Mouse (Mus musculus) hindbrain, embryonic 15.5 days (tissue): ENCODE results near the gene Dab1. TPM values are rescaled to one million over a fixed set of nuclear protein-coding genes. Genes with fewer than 3 reads are reported as not detected.

Experiments
- ATAC-seq: fragments of 200-750 bp; cut with Nextera tagmentation; 2 replicates; pipeline ENCODE4 v1.8.0; 2017; ENCODE audit warnings: low read depth, moderate number of reproducible peaks, moderate TSS enrichment; ENCODE audit not compliant: low FRiP score
- H3K27ac ChIP-seq: fragments of 300-500 bp; sonication (generic); replicated peaks from 2 replicates; pipeline ENCODE4 v1.5.1; 2015; ENCODE audit warnings: mild to moderate bottlenecking, inconsistent platforms
- H3K27me3 ChIP-seq: fragments of 300-500 bp; sonication (generic); 2 replicates; pipeline ENCODE4 v1.6.1; 2015; ENCODE audit warnings: control low read depth, inconsistent platforms
- H3K36me3 ChIP-seq: fragments of 300-500 bp; sonication (generic); 2 replicates; pipeline ENCODE4 v1.6.1; 2015; ENCODE audit warnings: control low read depth, inconsistent platforms
- H3K4me1 ChIP-seq: fragments of 300-500 bp; sonication (generic); replicated peaks from 2 replicates; pipeline ENCODE4 v1.6.1; 2015; ENCODE audit warnings: control low read depth, inconsistent platforms
- H3K4me2 ChIP-seq: fragments of 300-500 bp; sonication (generic); 2 replicates; pipeline ENCODE4 v1.6.1; 2015; ENCODE audit warnings: moderate library complexity, mild to moderate bottlenecking, inconsistent platforms
- H3K4me3 ChIP-seq: fragments of 300-500 bp; sonication (generic); 2 replicates; pipeline ENCODE4 v1.5.1; 2015; ENCODE audit warnings: mild to moderate bottlenecking, inconsistent platforms
- H3K9ac ChIP-seq: fragments of 300-500 bp; sonication (generic); 2 replicates; pipeline ENCODE4 v1.6.1; 2015; ENCODE audit warnings: inconsistent platforms
- H3K9me3 ChIP-seq: fragments of 300-500 bp; sonication (generic); 2 replicates; pipeline ENCODE4 v1.6.1; 2016; ENCODE audit warnings: control low read depth, inconsistent platforms
- WGBS: fragments of 180-500 bp; shearing (Covaris S2); methylation state at CpG from one replicate; pipeline ENCODE4 v1.1.7; 2015; 5-methylcytosine and 5-hydroxymethylcytosine counted together
- polyA plus RNA-seq: library from polyadenylated mRNA; unstranded; fragments of >200 nt; fragmentation: Nextera tagmentation; extraction: Ambion mirVana; gene quantifications from 2 replicates; pipeline ENCODE4 v1.2.1, GENCODE M21; 2015

Dab1 gene
- polyA plus RNA-seq, 1 experiment from 2014 or later, result 93.7 TPM

GRCm38 (mm10) chr4:104448199-104448598 lies 829.0 kb downstream of the Dab1 start:
- Histone ChIP-seq H3K4me2 (no peak overlapping the region), H3K27me3 (no peaks in the 10 kb centered on the region), H3K36me3 (no peaks in the 10 kb centered on the region), H3K4me3 (no peak overlapping the region), H3K9me3 (no peaks in the 10 kb centered on the region), H3K4me1 (peaks cover 45% of the 10 kb centered on the region), H3K9ac (no peak overlapping the region), H3K27ac (no peak overlapping the region)
- no peak for ATAC-seq
- 96% methylated on average over 1 of the region's 1 CpGs for WGBS

DNA sequence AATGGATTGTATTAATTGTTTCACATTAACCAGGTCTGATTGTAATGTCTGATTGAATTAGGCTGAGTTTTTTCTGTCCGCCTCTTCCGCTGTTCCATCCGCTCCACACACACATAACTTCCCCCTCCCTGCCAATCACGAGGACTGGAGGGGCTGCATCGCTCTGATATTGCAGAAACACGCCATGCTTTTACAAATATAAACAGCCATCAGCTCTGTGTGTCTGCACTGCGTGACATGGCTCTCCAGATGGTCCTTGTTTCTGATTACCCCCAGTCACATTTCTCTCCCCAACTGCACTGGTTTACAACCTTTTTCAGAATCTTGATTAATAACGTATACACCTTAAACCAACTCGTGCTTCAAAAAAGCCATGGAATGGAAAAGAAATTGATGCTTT lies 831.5 kb downstream of the Dab1 start:
- H3K9me3 ChIP-seq, result no peaks in the 10 kb centered on the region
- H3K9ac ChIP-seq, result no peak overlapping the region
- no peaks in the 10 kb centered on the region for H3K36me3 ChIP-seq
- H3K4me2 ChIP-seq, result no peak overlapping the region
- 0 out of 2 replicates have a peak overlapping the region, but pooled peaks have one; percentile 25 for H3K27ac ChIP-seq
- ATAC-seq, result no peak
- no peak overlapping the region for H3K4me3 ChIP-seq
- 55% methylated on average over 9 of the region's 9 CpGs for WGBS
- peaks cover 34% of the 10 kb centered on the region for H3K4me1 ChIP-seq
- H3K27me3 ChIP-seq, result no peaks in the 10 kb centered on the region

GRCm38 (mm10) chr4:104452587-104452986 lies 833.4 kb downstream of the Dab1 start:
- no peaks in the 10 kb centered on the region for H3K36me3 ChIP-seq
- H3K4me2 ChIP-seq, result no peak overlapping the region
- H3K4me1 ChIP-seq, result peaks cover 32% of the 10 kb centered on the region
- no peak overlapping the region for H3K4me3 ChIP-seq
- no peaks in the 10 kb centered on the region for H3K27me3 ChIP-seq
- 0 out of 2 replicates have a peak overlapping the region, but pooled peaks have one; percentile 9 for H3K27ac ChIP-seq
- H3K9ac ChIP-seq, result no peak overlapping the region
- WGBS, result 31% methylated on average over 7 of the region's 7 CpGs
- ATAC-seq, result 0 out of 2 replicates have a peak, but pooled peaks have one; percentile 65
- H3K9me3 ChIP-seq, result no peaks in the 10 kb centered on the region

GRCm38 (mm10) chr4:104455151-104455550 lies 836.0 kb downstream of the Dab1 start:
- Histone ChIP-seq H3K4me2 (no peak overlapping the region), H3K36me3 (no peaks in the 10 kb centered on the region), H3K27me3 (no peaks in the 10 kb centered on the region), H3K4me1 (peaks cover 38% of the 10 kb centered on the region), H3K9ac (no peak overlapping the region), H3K27ac (no peak overlapping the region), H3K9me3 (no peaks in the 10 kb centered on the region), H3K4me3 (no peak overlapping the region)
- no peak for ATAC-seq
- WGBS, result 61% methylated on average over 9 of the region's 9 CpGs

GRCm38 (mm10) chr4:104455760-104456159 lies 836.6 kb downstream of the Dab1 start:
- H3K27ac ChIP-seq, result no peak overlapping the region
- H3K9me3 ChIP-seq, result no peaks in the 10 kb centered on the region
- no peak overlapping the region for H3K9ac ChIP-seq
- 66% methylated on average over 3 of the region's 3 CpGs for WGBS
- H3K4me3 ChIP-seq, result no peak overlapping the region
- peaks cover 32% of the 10 kb centered on the region for H3K4me1 ChIP-seq
- no peaks in the 10 kb centered on the region for H3K36me3 ChIP-seq
- ATAC-seq, result no peak
- no peak overlapping the region for H3K4me2 ChIP-seq
- no peaks in the 10 kb centered on the region for H3K27me3 ChIP-seq

DNA sequence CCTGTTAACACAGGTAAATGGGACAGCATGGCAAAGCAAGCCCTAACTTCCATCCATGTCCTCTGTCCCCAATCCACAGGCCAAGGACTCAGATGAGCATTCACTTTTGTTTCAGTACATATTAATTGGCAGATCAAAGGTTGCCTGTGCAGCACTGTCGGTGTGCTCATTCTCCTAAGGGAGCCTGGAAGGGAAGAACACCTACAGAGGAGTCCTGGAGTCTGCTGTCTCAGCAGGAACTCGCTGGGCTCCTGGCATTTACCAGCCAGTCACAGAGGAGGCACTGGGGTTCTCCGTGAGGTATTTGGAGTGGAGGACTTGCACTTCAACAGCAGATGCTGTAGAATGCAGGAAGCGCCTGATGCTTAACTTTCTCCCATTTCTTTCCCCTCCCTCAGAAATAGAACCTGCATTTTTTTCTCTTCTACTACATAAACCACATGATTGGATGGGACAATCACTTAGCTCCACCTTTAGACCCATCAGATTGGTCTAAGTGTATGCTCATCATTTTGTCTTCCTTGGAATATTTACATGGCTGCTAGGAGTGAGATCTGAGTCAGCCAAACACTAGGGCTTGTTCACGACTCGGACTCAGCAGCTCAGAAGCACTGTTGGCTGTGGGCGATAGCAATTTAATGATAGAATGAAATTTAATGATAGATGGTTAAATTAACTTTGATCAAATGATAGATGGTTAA lies 837.2 kb downstream of the Dab1 start:
- peaks cover 32% of the 10 kb centered on the region for H3K4me1 ChIP-seq
- no peak for ATAC-seq
- no peak overlapping the region for H3K4me3 ChIP-seq
- 83% methylated on average over 7 of the region's 7 CpGs for WGBS
- no peaks in the 10 kb centered on the region for H3K9me3 ChIP-seq
- no peaks in the 10 kb centered on the region for H3K27me3 ChIP-seq
- no peak overlapping the region for H3K27ac ChIP-seq
- no peak overlapping the region for H3K4me2 ChIP-seq
- no peak overlapping the region for H3K9ac ChIP-seq
- no peaks in the 10 kb centered on the region for H3K36me3 ChIP-seq

DNA sequence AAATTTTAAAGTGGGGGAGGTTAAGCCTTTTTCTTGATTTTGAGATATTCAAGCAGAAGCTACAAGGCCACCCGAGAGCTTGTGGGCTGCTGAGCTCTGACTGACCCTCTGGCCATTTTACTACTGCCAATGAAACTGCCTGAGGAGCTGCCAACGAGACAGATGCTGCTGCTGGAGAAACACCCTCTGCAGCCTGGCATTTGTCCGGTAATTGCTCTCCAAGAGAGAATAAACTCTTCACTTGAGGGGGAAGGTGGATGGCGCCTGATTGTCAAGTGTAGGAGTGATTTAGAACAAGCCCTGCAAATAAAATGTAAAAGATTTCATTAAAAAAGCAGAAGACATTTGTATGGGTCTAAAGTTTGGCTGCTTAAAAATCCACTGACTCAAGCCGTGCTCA lies 839.6 kb downstream of the Dab1 start:
- Histone ChIP-seq H3K27me3 (no peaks in the 10 kb centered on the region), H3K9me3 (no peaks in the 10 kb centered on the region), H3K4me3 (no peak overlapping the region), H3K9ac (no peak overlapping the region), H3K27ac (no peak overlapping the region), H3K36me3 (no peaks in the 10 kb centered on the region), H3K4me2 (no peak overlapping the region), H3K4me1 (peaks cover 14% of the 10 kb centered on the region)
- 53% methylated on average over 5 of the region's 5 CpGs for WGBS
- ATAC-seq, result no peak

DNA sequence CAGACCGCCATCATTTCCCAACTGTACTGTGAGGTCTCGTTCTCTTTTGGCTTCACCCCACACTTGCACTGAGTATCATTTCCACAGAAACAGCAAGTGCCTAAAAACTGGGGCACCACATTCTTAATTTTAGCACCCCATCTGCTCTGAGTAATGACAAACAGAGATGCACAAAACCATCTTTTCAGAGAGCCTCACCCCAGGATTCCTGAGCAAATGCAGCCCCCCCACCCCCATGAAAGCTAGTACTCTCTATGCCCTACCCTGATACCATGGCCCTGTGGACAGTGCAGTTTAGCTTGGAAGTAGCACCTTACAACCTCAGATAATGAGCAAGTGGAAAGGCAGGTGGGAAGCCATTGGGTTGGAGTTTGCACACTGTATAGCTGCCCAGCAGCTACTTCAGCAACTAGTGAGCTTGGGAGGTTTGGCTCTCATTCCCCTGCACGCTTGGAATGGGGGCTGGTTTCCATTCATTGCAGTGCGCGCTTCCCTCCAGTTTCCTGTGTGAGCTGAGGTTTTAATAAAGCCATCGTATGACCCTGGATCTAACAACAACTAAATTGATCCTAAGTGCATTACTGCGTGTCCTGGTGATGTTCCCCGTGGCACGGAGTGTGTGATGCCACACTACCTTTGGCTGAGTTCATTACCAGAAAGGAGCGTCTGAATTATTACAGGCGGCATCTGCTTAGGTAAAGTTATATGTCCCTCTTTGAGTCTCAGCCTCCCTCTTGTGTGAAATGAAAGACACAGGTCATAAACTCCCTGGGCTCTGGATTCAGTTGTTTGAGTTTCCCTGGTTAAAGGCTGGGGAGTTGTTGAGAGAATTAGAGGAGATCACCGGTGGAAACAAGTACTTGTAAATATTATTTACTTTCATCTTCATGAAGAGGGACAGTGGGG lies 842.2 kb downstream of the Dab1 start:
- Histone ChIP-seq H3K9ac (no peak overlapping the region), H3K36me3 (no peaks in the 10 kb centered on the region), H3K4me2 (no peak overlapping the region), H3K4me1 (peaks cover 22% of the 10 kb centered on the region), H3K27ac (no peak overlapping the region), H3K27me3 (no peaks in the 10 kb centered on the region), H3K9me3 (no peaks in the 10 kb centered on the region), H3K4me3 (no peak overlapping the region)
- no peak for ATAC-seq
- 83% methylated on average over 12 of the region's 12 CpGs for WGBS

DNA sequence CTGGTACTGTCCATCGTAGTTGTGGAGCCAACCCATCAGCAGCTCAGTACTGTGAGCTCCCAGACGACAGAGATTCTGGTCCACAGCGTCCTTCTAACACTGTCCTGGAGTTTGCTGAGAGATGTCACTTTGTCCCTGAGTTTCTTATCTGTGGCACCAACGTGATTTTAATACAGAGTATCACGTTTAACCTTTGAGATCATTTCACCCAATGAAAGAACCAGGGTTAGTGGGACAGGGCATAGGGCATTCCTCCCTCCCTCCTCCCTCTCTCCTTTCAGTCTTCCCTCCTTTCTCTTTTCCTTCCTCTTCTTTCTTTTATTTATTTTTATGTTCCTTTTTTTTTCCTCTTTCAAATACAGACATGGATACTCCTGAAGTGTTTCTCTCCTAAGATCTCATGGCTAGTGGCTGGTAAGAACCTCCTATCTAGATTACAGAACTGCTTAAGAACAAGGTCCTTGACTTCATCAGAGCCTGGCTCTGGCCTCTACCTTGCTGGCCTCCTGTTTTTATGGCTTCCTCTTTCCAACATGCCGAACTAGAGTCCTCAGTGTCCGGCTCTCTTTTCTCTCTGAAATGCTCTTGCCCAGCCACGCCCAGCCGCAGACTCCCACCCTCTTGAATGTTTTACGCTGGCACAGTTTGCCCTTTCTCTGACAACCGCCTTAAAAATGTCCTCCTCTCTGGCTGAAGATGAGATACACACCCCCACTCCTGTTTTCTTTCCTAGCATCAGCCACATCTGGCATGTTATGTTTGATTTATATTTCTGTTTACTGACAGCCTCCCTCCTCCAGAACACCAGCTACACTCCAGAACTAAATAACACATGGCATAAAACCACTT lies 844.0 kb downstream of the Dab1 start:
- Histone ChIP-seq H3K4me1 (peaks cover 22% of the 10 kb centered on the region), H3K4me3 (no peak overlapping the region), H3K36me3 (no peaks in the 10 kb centered on the region), H3K27me3 (no peaks in the 10 kb centered on the region), H3K27ac (no peak overlapping the region), H3K4me2 (no peak overlapping the region), H3K9ac (no peak overlapping the region), H3K9me3 (no peaks in the 10 kb centered on the region)
- WGBS, result 83% methylated on average over 11 of the region's 11 CpGs
- no peak for ATAC-seq

GRCm38 (mm10) chr4:104463781-104464170 lies 844.6 kb downstream of the Dab1 start:
- Histone ChIP-seq H3K9ac (no peak overlapping the region), H3K4me1 (peaks cover 17% of the 10 kb centered on the region), H3K4me3 (no peak overlapping the region), H3K36me3 (no peaks in the 10 kb centered on the region), H3K27me3 (no peaks in the 10 kb centered on the region), H3K4me2 (no peak overlapping the region), H3K27ac (no peak overlapping the region), H3K9me3 (no peaks in the 10 kb centered on the region)
- 71% methylated on average over 7 of the region's 7 CpGs for WGBS
- no peak for ATAC-seq

DNA sequence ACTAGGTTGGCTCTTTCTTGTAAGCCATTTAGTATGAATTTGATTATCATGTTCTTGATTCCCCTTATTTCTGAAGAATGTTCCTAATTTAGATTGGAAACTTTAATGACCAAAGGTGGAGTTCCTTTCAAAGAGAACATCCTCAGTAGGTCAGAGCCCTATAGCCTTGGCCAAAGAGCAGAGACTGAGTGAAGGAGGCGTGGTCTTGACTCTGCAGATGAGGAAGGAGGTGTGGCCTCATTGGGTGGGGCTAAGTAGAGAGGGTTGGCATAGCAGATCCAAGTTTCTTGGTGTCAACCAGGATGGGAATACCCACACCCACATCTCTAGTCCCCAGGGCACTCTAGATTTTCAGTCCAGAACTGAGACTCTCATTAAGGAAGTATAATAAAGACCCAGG lies 846.4 kb downstream of the Dab1 start:
- H3K9me3 ChIP-seq, result no peaks in the 10 kb centered on the region
- H3K36me3 ChIP-seq, result no peaks in the 10 kb centered on the region
- no peak overlapping the region for H3K4me2 ChIP-seq
- H3K27ac ChIP-seq, result no peak overlapping the region
- no peak for ATAC-seq
- WGBS, result 94% methylated on average over 1 of the region's 1 CpGs
- H3K4me3 ChIP-seq, result no peak overlapping the region
- peaks cover 16% of the 10 kb centered on the region; the same call in 1 of the 2 replicates for H3K4me1 ChIP-seq
- H3K27me3 ChIP-seq, result no peaks in the 10 kb centered on the region
- no peak overlapping the region for H3K9ac ChIP-seq
